Mouse (Mus musculus): Measurements from ENCODE around the gene Shld2.
"Not testable (repeated sequence)": the region's sequence is repeated elsewhere in the genome, so short reads cannot be mapped to it uniquely, and the experiment has no call there.

Gene Shld2

GRCm38 (mm10) chr14:34279726-34280125 lies 30.6 kb downstream of the Shld2 start:
- no peak for DNase-seq

DNA sequence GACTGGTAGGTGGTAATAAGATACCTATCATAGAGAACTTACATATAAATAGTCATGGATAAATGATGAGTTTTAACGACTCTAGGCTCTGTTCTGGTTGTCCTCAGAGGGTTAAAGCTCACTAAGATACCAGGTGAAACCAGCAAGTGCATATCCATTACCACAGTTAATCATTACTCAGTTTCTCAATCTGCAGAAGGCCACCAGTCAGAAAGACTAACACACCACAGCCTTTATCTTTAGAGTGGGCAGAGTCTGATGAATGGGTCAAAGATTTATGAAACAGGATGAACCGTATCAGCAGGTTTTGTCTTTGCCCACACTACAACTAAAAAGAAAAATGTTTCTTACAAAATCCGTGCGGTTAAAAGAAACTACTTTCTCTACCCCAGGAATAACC lies 35.1 kb downstream of the Shld2 start:
- no peak for DNase-seq

DNA sequence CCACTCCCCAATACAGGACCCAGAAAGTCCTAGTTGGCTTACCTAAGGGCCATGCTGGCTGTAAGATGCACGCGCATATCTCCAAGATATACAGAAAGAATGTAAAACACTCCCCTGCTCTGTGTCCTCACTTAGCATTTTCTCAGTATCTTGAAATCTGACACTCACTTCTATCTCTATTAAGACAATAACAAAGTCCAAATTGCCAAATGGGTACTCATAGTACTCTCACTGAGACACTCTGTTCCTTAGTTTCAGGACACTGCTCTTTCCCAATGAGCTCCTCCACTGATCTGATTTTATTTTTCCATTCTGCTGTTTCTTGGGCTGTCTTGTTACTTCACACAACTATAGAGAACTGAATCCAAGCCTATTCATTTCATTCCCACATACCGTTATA lies 36.2 kb downstream of the Shld2 start:
- no peak for DNase-seq

- DNase-seq, result no peak
These were observed 37.0 kb downstream of the Shld2 start for GRCm38 (mm10) chr14:34273280-34273679.

DNA sequence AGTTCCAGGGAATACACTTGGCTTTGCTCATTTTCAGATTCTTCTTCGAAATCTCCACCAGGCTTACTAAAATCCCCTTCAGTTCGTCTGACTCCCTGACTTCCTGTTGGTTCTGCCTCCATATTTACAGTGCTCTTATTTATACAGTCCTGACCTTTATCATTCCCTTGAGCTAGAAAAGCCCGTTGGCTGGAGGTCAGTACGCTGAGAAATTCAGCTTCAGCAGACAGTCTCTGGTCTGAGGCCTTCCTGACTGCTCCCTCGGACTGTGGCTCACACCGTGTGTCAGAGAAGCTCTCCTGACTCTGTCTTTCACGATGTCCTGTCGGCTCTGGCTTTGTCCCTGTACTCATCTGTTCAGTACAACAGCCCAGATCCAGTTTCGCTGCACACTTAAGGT lies 42.2 kb downstream of the Shld2 start:
- no peak for DNase-seq

- DNase-seq, result not testable (repeated sequence)
These were observed 51.8 kb downstream of the Shld2 start for GRCm38 (mm10) chr14:34258525-34258924.

GRCm38 (mm10) chr14:34253261-34253660 lies 57.0 kb downstream of the Shld2 start:
- DNase-seq, result no peak

DNA sequence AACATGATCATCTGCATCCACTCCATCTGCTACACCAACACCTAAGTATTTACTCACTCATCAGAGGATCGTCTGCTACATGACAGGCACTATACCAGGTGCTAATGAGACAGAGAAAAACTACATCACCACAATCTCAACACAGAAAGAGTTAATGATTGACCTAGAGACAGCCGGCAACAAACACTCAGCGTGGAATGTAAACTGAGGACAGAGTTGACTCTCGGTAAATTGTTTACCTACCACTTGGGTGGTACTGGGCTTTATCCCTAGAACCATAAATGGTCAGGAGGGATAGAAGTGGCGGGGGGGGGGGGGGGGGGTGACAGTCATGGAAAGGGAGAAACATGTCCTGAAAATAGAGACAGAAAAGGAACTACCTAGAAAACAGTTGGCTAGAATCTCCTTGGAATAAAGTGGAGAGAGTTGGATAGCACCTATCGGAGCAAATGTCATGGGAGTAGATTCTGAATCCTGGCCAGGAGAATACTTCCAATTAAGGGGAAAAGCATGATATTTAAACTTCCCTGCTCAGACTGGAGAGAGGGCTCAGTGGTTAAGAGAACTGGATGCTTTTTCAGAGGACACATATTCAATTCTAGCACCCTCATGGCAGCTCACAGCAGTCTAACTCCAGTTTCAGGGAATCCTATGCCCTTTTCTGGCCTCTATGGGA lies 57.7 kb downstream of the Shld2 start:
- no peak for DNase-seq

- DNase-seq, result no peak
These were observed 69.6 kb downstream of the Shld2 start for GRCm38 (mm10) chr14:34240676-34241075.

DNA sequence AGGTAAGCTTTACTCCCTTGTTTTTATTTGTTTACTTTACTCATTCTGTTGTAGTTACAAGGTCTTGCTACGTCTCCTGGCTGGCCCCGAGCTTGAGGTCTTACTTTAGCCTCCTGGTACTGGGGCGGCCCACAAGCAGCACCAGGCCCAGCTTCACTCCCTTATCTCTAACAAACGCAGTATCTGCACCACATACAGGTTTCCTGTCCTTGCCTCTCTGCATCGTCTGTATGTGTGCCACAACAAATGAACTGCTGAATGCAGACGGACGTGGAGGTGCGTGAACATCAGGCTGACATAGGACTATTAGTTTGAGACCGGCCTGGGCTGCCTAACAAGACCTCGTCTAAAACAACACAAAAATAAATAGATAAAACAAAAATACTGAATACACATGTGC lies 70.0 kb downstream of the Shld2 start:
- DNase-seq, result no peak

DNA sequence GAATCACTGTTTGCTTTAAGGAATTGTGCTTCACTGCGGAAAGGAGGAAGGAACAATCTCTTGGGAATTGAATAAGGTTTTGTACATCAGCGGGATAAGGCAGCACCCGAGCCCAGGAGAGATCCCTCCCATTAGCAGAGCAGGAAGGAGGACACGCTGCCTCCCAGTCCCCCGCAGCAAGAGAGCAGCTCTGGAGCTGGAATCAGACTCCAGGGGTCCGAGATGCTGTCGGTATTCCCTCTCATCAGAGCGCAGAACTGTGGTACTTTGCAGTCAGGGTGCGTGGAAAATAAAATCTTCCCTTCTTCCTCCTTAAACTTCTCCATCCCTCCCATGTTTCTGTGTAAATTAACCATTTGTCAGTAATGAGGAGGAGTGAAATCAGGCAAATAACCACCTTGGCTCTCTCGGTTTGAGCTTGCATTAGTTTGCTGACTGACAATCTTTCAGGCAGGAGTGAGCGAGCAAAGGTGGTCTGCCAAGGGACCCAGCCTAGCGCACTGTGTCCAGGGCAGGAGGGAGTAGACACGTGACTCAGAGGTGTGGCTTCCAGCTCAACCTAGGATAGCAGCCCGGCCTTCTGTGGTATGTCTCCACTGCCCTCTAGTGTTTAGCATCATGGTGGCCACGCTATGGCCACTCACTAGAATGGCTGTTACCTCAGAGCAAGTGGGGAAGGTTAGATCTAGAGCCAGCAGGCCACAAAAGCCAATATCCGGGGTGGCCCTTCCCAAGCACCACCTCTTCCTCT lies 75.5 kb downstream of the Shld2 start:
- peak; percentile 68 for DNase-seq

- DNase-seq, result no peak
These were observed 76.4 kb downstream of the Shld2 start for GRCm38 (mm10) chr14:34233846-34234245.

GRCm38 (mm10) chr14:34232866-34233680 lies 77.2 kb downstream of the Shld2 start:
- DNase-seq, result no peak

GRCm38 (mm10) chr14:34232340-34232739 lies 78.0 kb downstream of the Shld2 start:
- no peak for DNase-seq

DNA sequence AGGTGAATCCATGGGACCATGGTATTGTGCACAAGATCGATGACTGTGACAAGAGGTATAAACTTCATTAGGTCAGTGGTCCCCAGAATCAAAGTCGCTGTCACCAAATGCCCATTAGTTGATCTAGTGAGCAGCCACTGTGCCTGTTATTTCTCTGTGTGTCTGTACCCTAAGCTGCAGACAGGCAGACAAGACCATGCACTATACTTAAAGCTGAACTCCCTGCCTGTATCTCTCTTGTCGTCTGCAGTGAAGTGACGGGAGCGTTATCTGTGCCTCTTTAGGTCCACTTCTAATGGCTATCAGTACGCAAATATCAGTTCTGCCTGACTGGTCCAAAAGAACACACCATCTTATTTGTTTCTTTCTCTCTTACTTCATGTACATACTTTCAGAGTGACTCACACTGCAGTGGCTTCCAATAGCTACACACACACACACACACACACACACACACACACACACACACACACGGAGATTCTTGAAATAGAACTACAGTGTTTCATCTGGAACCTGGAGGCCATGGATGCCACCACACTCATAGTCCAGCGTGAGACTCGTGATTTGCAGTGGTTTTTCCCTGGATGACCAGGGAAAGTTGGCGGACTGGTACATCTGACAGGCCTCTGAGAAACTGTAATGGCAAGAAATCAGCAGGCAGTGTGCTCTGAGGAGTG lies 81.3 kb downstream of the Shld2 start:
- DNase-seq, result no peak

DNA sequence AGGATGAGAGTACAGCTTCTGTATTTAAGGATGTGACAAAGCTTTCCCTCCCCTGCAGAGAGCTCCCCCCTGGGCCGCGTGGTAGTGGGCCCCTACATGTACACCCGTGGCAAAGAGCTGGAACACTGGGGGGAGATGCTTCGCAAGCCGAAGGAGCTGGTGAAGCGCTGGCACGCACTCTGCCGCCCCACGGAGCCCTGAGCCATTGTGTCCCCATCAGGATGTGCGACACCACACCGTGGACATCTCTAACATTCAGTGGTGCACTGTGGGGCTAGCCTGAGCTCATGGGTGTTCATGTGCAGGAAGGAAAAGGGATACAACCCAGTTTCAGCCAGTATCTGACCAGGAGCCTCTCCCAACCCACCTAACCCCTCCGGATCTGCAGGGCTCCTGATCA lies 82.3 kb downstream of the Shld2 start:
- no peak for DNase-seq

DNA sequence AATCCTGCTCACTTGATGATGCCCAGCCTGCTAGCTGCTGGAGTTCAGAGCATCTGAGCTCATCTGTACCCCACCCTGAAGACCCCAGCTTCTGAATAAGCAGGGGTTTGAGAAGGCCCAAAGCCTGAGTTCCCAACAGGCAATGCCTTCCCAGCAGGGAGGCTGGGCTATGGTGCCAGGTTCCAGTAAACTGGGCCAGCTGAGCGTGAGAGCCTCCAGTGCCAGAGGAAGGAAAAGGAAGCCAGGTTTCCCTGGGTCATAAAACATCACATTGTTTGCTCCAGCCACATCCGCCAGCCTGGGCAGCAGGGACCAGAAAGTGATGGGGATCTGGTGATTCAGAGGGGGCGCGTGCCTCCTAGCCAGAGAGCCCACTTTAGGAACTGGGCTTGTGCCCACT lies 83.7 kb downstream of the Shld2 start:
- no peak for DNase-seq

- DNase-seq, result no peak
These were observed 84.3 kb downstream of the Shld2 start for GRCm38 (mm10) chr14:34225986-34226385.

- DNase-seq, result no peak
These were observed 86.9 kb downstream of the Shld2 start for GRCm38 (mm10) chr14:34223362-34223898.

DNA sequence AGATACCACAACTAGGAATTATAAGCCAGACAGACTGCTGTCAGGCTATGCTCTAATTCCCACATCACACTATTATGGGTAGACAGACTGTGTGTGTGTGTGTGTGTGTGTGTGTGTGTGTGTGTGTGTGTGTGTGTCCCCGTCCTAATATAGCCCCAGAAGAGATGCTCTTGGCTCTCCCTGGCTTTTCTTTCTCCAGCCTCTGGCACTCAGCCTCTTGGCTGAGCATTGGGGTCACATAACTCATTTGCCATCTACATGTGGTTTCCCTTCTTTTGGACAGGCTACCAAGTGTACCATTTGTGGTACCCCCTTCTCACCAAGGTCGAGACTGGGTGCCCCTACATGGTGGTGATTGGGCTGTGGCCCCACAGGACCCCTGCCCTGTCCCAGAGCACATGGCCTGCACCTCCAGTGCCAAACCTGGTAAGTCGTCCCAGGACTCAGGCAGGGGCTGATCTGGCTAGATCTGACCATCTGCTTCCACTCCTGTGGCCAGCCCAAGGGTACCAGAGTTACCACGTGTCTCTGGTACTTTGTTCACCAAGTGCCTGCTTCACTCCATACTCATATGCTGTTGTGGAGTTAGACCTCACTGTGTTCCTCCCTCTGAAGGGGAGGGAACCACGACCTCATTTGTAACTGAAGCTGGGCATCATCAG lies 88.7 kb downstream of the Shld2 start:
- DNase-seq, result no peak

GRCm38 (mm10) chr14:34220426-34220825 lies 89.9 kb downstream of the Shld2 start:
- DNase-seq, result no peak

- DNase-seq, result no peak
These were observed 90.5 kb downstream of the Shld2 start for GRCm38 (mm10) chr14:34219786-34220198.
